Mouse (Mus musculus): ENCODE measurements around the gene Wdr20rt. TPM values are rescaled to one million over a fixed set of nuclear protein-coding genes. Genes with fewer than 3 reads are reported as not detected.

The Wdr20rt gene
- total RNA-seq, 2 experiments from 2014 or later: not detected

Other genes with a start within 250 kb of the Wdr20rt start
- 53.4 and 70.1 TPM in 2 replicates for gene Prpf39, start 189.2 kb upstream of the Wdr20rt start, total RNA-seq (2015)
- gene Prpf39, start 189.2 kb upstream of the Wdr20rt start, total RNA-seq (2017): 55.6 and 102 TPM in 2 replicates
- gene Fkbp3, start 151.5 kb upstream of the Wdr20rt start, total RNA-seq (2015): 260 and 261 TPM in 2 replicates
- gene Fkbp3, start 151.5 kb upstream of the Wdr20rt start, total RNA-seq (2017): 259 and 284 TPM in 2 replicates
- 19.7 and 21.3 TPM in 2 replicates for gene Fancm, start 149.9 kb upstream of the Wdr20rt start, total RNA-seq (2015)
- 17.4 and 18.4 TPM in 2 replicates for gene Fancm, start 149.9 kb upstream of the Wdr20rt start, total RNA-seq (2017)
- gene Mis18bp1, start 52.9 kb upstream of the Wdr20rt start, total RNA-seq (2015): 79.5 and 86.2 TPM in 2 replicates
- gene Mis18bp1, start 52.9 kb upstream of the Wdr20rt start, total RNA-seq (2017): 50.8 and 86.7 TPM in 2 replicates